Mouse (Mus musculus) bone marrow macrophage, adult 2 months (primary cell): ENCODE data around the gene Spock1. TPM values are rescaled to one million over a fixed set of nuclear protein-coding genes. Genes with fewer than 3 reads are reported as not detected.

ENCODE experiments used
- H3K27ac ChIP-seq: 2 replicates; pipeline ENCODE4 v1.5.1; 2012; ENCODE audit warnings: low read depth, low read length; ENCODE audit not compliant: insufficient read depth
- H3K4me1 ChIP-seq: 2 replicates; pipeline ENCODE4 v1.6.1; 2012; ENCODE audit warnings: low read length; ENCODE audit not compliant: control insufficient read depth, insufficient read depth
- H3K4me3 ChIP-seq: 2 replicates; pipeline ENCODE4 v1.5.1; 2012; ENCODE audit warnings: mild to moderate bottlenecking, low read length, moderate library complexity; ENCODE audit not compliant: insufficient read depth
- CTCF ChIP-seq: IDR thresholded peaks from 2 replicates; pipeline ENCODE4 v1.5.1; 2012; ENCODE audit warnings: low read depth, mild to moderate bottlenecking, low read length, moderate library complexity
- POLR2A ChIP-seq: IDR thresholded peaks from 2 replicates; pipeline ENCODE4 v1.6.1; 2012; ENCODE audit warnings: mild to moderate bottlenecking, low read depth, low read length, borderline replicate concordance
- polyA plus RNA-seq: library from polyadenylated mRNA; stranded (reverse); fragments of >200 nt; gene quantifications from 2 replicates; pipeline ENCODE4 v1.2.4, GENCODE M21; 2012; ENCODE audit not compliant: missing spikeins, insufficient read depth, insufficient read length

Spock1 gene
- polyA plus RNA-seq, 1 experiment: not detected

- Histone ChIP-seq H3K4me1 (no peaks in the 10 kb centered on the region), H3K4me3 (no peak overlapping the region), H3K27ac (no peak overlapping the region)
- no peak for TF ChIP-seq POLR2A
- no peak for TF ChIP-seq CTCF
Measured at GRCm38 (mm10) chr13:57588558-57589273, 319.4 kb downstream of the Spock1 start.

- Histone ChIP-seq H3K4me3 (no peak overlapping the region), H3K4me1 (no peaks in the 10 kb centered on the region), H3K27ac (no peak overlapping the region)
- TF ChIP-seq CTCF (no peak), POLR2A (no peak)
Measured at GRCm38 (mm10) chr13:57585131-57585530, 323.0 kb downstream of the Spock1 start.

- Histone ChIP-seq H3K4me1 (no peaks in the 10 kb centered on the region), H3K27ac (no peak overlapping the region), H3K4me3 (no peak overlapping the region)
- TF ChIP-seq POLR2A: no peak
- TF ChIP-seq CTCF: no peak
Measured at GRCm38 (mm10) chr13:57582314-57582976, 325.7 kb downstream of the Spock1 start.

- no peaks in the 10 kb centered on the region for H3K4me1 ChIP-seq
- no peak overlapping the region for H3K4me3 ChIP-seq
- no peak for TF ChIP-seq POLR2A
- no peak overlapping the region for H3K27ac ChIP-seq
Measured at GRCm38 (mm10) chr13:57577541-57578244, 330.4 kb downstream of the Spock1 start.

- H3K4me1 ChIP-seq: no peaks in the 10 kb centered on the region
- no peak overlapping the region for H3K27ac ChIP-seq
- TF ChIP-seq CTCF: no peak
- TF ChIP-seq POLR2A: no peak
- H3K4me3 ChIP-seq: no peak overlapping the region
Measured at GRCm38 (mm10) chr13:57573501-57573900, 334.6 kb downstream of the Spock1 start.

GRCm38 (mm10) chr13:57568404-57568803 lies 339.7 kb downstream of the Spock1 start:
- Histone ChIP-seq H3K4me1 (no peaks in the 10 kb centered on the region), H3K27ac (no peak overlapping the region), H3K4me3 (no peak overlapping the region)
- no peak for TF ChIP-seq POLR2A
- TF ChIP-seq CTCF: no peak

- no peak overlapping the region for H3K4me3 ChIP-seq
- TF ChIP-seq POLR2A (no peak), CTCF (no peak)
- H3K4me1 ChIP-seq: no peaks in the 10 kb centered on the region
- no peak overlapping the region for H3K27ac ChIP-seq
Measured at GRCm38 (mm10) chr13:57555186-57555585, 352.9 kb downstream of the Spock1 start.

- H3K4me3 ChIP-seq: no peak overlapping the region
- TF ChIP-seq CTCF (no peak), POLR2A (no peak)
- H3K27ac ChIP-seq: no peak overlapping the region
- no peaks in the 10 kb centered on the region for H3K4me1 ChIP-seq
Measured at GRCm38 (mm10) chr13:57549743-57550142, 358.4 kb downstream of the Spock1 start.

- TF ChIP-seq POLR2A: no peak
- TF ChIP-seq CTCF: no peak
- H3K4me1 ChIP-seq: no peaks in the 10 kb centered on the region
- H3K27ac ChIP-seq: no peak overlapping the region
- no peak overlapping the region for H3K4me3 ChIP-seq
Measured at GRCm38 (mm10) chr13:57536988-57537547, 371.1 kb downstream of the Spock1 start.

GRCm38 (mm10) chr13:57534325-57534724 lies 373.8 kb downstream of the Spock1 start:
- Histone ChIP-seq H3K4me3 (no peak overlapping the region), H3K4me1 (no peaks in the 10 kb centered on the region), H3K27ac (no peak overlapping the region)
- TF ChIP-seq POLR2A (no peak), CTCF (no peak)
